Mouse (Mus musculus) ES-E14 (cell line): ENCODE measurements around the gene Map4k2. TPM values are rescaled to one million over a fixed set of nuclear protein-coding genes. Genes with fewer than 3 reads are reported as not detected.
"Not testable (repeated sequence)": the region's sequence is repeated elsewhere in the genome, so short reads cannot be mapped to it uniquely, and the experiment has no call there.

ENCODE experiments used
- DNase-seq: peaks from one replicate; pipeline ENCODE4 v3.0.0-alpha.2; 2013; ENCODE audit warnings: low read depth, low spot score
- H3K27ac ChIP-seq: 2 replicates; pipeline ENCODE4 v1.5.1; 2012; ENCODE audit warnings: low read depth, mild to moderate bottlenecking, low read length, moderate library complexity, mixed read lengths; ENCODE audit not compliant: poor library complexity, insufficient read depth, severe bottlenecking
- H3K36me3 ChIP-seq: 2 replicates; pipeline ENCODE4 v1.6.1; 2012; ENCODE audit warnings: mild to moderate bottlenecking, low read length, moderate library complexity, mixed read lengths; ENCODE audit not compliant: control insufficient read depth, poor library complexity, insufficient read depth, severe bottlenecking
- H3K4me1 ChIP-seq, 2 experiments: fragments of 150-350 bp in 1 of 2; sonication (generic) in 1 of 2; 2 replicates each; pipeline ENCODE4 v1.6.1; 2012; ENCODE audit warnings: low read length in 2 of 2, mild to moderate bottlenecking in 1 of 2, mixed read lengths in 1 of 2; ENCODE audit not compliant: control insufficient read depth in 2 of 2, insufficient read depth in 2 of 2, poor library complexity in 1 of 2
- H3K4me3 ChIP-seq, 2 experiments: fragments of 150-350 bp in 1 of 2; sonication (generic) in 1 of 2; 2 replicates each; pipeline ENCODE4 v1.5.1; 2012; ENCODE audit warnings: low read length in 2 of 2, low read depth in 1 of 2, mild to moderate bottlenecking in 1 of 2, mixed read lengths in 1 of 2; ENCODE audit not compliant: insufficient read depth in 1 of 2, poor library complexity in 1 of 2, severe bottlenecking in 1 of 2
- H3K9ac ChIP-seq: 2 replicates; pipeline ENCODE4 v1.6.1; 2012; ENCODE audit warnings: low read depth, mild to moderate bottlenecking, low read length, mixed read lengths; ENCODE audit not compliant: poor library complexity, insufficient read depth, severe bottlenecking
- H3K9me3 ChIP-seq: fragments of 150-350 bp; sonication (generic); 2 replicates; pipeline ENCODE4 v1.6.1; 2012; ENCODE audit warnings: low read depth, mild to moderate bottlenecking, low read length; ENCODE audit not compliant: control insufficient read depth, insufficient read depth
- CHD2 ChIP-seq: IDR thresholded peaks from 2 replicates; pipeline ENCODE4 v1.6.1; 2014; ENCODE audit warnings: mild to moderate bottlenecking, low read depth, low read length, inconsistent platforms
- HCFC1 ChIP-seq: IDR thresholded peaks from 2 replicates; pipeline ENCODE4 v1.6.1; 2012; ENCODE audit warnings: low read length, inconsistent platforms, borderline replicate concordance; ENCODE audit not compliant: insufficient read depth
- MAFK ChIP-seq: IDR thresholded peaks from 2 replicates; pipeline ENCODE4 v1.6.1; 2014; ENCODE audit warnings: mild to moderate bottlenecking, low read depth, low read length, inconsistent platforms; ENCODE audit not compliant: insufficient read depth
- ZC3H11A ChIP-seq: IDR thresholded peaks from 2 replicates; pipeline ENCODE4 v1.6.1; 2012; ENCODE audit warnings: low read depth, mild to moderate bottlenecking, inconsistent platforms, low read length, borderline replicate concordance
- ZNF384 ChIP-seq: IDR thresholded peaks from 2 replicates; pipeline ENCODE4 v1.6.1; 2012; ENCODE audit warnings: low read depth, low read length, inconsistent platforms
- in situ Hi-C, 2 experiments: fragments of 600-800 bp; cut with MboI; formaldehyde crosslinking; loops; one replicate each; pipeline ENCODE4 v1.15.1; 2025; ENCODE audit warnings: low sequenced_read_pairs in 2 of 2, inconsistent platforms in 1 of 2; ENCODE audit not compliant: unreplicated experiment in 2 of 2
- total RNA-seq: library from RNA; depleted of rRNA; stranded (reverse); fragments of 300-350 nt; gene quantifications from 2 replicates; pipeline ENCODE4 v1.2.3, GENCODE M21; 2012

Map4k2 gene
- total RNA-seq, 1 experiment, result 29.4 TPM

DNA sequence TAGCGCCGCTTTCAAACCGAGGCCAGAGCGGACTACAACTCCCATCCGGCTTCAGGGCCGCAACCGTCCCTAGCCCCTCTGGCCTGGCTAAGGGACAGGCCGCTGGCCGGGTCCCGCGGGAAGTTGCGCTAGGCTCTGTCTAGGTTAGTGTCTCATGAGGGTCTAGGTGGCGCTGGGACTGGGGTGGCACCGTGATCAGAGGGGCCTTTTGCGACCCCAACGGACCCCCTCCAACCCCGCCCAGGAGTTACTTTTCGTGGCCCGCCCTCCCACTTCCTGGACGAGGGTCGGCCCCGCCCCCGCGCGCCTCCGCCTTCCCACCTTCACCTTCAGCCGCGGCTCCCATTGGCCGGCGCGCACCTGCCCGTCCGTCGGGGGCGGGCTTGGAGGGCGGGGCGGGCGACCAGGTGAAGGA lies 34.8 kb upstream of the Map4k2 start, which contains the start of gene Cdc42bpg:
Gene Cdc42bpg, plus strand, starts transcription at position 320 of the 415 bp plus-strand sequence.
- Histone ChIP-seq H3K36me3 (peaks cover 20% of the 10 kb centered on the region), H3K4me3 (peak within 1 kb of the TSS; percentile 76 to 81), H3K9ac (peak within 1 kb of the TSS; percentile 83), H3K9me3 (no peaks in the 10 kb centered on the region), H3K27ac (peak within 1 kb of the TSS; percentile 59), H3K4me1 (peaks cover 15 to 33% of the 10 kb centered on the region in 2 experiments)
- TF ChIP-seq MAFK (no peak), HCFC1 (peak; percentile 84)
- in situ Hi-C loops, result no loop called here
- DNase-seq, result peak; percentile 82

DNA sequence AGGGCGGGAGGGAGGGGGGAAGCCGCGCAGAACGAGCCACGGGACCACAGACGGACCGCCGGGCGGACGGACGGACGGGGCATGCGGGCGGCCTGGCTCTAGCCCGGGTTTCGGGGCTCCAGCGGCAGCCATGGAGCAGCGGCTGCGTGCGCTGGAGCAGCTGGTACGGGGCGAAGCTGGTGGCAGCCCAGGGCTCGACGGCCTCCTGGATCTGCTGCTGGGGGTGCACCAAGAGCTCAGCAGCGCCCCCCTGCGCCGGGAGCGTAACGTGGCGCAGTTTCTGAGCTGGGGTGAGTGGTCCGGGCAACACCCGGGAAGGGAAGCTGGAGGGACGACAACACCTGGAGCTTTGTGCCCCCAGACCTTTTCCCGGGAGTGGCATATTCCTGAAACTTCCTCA lies 34.3 kb upstream of the Map4k2 start:
- in situ Hi-C loops, result no loop called here
- Histone ChIP-seq H3K36me3 (peaks cover 25% of the 10 kb centered on the region), H3K4me3 (peak overlapping the region; percentile 76 to 81), H3K9me3 (no peaks in the 10 kb centered on the region), H3K9ac (peak overlapping the region; percentile 76), H3K27ac (peak overlapping the region; percentile 57), H3K4me1 (peaks cover 15 to 31% of the 10 kb centered on the region in 2 experiments)
- TF ChIP-seq MAFK (no peak), HCFC1 (peak; percentile 60; the same call in 1 of the 2 replicates)
- peak; percentile 81 for DNase-seq

DNA sequence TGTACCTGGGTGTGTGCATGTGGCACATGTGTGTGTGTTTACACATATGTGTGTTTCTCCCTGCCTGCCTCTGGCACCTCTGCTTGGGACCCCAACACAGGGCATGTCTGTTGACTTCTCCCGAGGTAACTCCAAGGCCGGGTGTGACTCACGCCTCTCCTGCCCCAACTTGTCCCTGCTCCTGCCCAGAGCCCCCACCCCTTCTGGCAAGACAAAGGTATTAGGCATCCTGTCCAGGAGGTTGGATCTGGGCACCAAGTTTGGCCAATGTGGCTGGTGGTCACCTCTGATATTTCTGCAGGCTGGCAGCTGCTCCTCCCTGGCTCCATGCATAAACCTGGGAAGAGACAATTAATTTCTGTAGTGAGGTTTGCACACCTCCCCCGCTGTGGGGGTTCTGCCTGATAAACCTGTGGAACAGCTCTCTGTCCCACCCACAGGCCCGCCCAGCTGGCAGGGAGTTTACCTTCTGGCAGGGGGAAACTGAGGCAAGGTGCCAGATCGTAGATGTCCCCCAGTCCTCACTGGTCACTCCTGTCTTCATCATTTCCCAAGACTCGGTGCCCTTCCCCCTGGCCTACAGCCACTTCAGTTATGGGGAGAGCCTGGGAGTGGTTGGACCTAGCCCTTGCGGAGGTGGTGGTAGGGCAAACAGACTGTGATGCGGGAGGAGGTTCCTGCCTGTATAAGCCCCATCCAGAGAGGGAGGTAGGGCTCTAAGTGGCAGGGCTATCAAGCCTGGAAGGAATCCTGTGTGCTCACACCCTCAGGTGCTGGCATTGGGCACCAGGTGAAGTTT lies 33.0 kb upstream of the Map4k2 start:
- in situ Hi-C loops, result no loop called here
- TF ChIP-seq MAFK, result no peak
- TF ChIP-seq ZNF384, result no peak
- no peak for TF ChIP-seq HCFC1
- H3K36me3 ChIP-seq, result peaks cover 35% of the 10 kb centered on the region
- peak overlapping the region; percentile 57; the same call in 1 of the 2 replicates for H3K27ac ChIP-seq
- H3K9ac ChIP-seq, result peak overlapping the region; percentile 76
- DNase-seq, result no peak
- peaks cover 9 to 22% of the 10 kb centered on the region in 2 experiments; a peak in 3 of 4 replicates for H3K4me1 ChIP-seq
- H3K9me3 ChIP-seq, result no peaks in the 10 kb centered on the region
- peak overlapping the region; percentile 76 to 81; a peak in 3 of 4 replicates for H3K4me3 ChIP-seq

DNA sequence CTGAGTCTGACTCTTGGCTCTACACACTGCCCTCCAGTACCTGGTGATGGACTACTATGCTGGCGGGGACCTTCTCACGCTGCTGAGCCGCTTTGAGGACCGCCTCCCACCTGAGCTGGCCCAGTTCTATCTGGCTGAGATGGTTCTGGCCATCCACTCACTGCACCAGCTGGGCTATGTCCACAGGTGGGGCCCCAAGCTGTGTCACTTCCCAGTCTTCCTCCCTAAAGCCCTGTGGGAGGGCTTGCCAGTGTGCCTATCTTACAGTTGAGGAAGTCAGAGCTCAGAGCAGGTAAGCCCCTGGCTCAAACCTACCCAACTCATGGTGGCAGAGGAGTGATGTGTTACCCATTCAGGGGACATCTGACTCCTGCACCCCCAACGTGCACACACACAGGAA lies 30.8 kb upstream of the Map4k2 start:
- in situ Hi-C loops, result no loop called here
- no peaks in the 10 kb centered on the region for H3K9me3 ChIP-seq
- H3K9ac ChIP-seq, result no peak overlapping the region
- TF ChIP-seq CHD2 (no peak), HCFC1 (no peak), MAFK (no peak), ZNF384 (no peak), ZC3H11A (no peak)
- peaks cover 6 to 19% of the 10 kb centered on the region in 2 experiments; a peak in 3 of 4 replicates for H3K4me1 ChIP-seq
- no peak overlapping the region for H3K27ac ChIP-seq
- no peak overlapping the region for H3K4me3 ChIP-seq
- H3K36me3 ChIP-seq, result peaks cover 58% of the 10 kb centered on the region
- DNase-seq, result no peak

DNA sequence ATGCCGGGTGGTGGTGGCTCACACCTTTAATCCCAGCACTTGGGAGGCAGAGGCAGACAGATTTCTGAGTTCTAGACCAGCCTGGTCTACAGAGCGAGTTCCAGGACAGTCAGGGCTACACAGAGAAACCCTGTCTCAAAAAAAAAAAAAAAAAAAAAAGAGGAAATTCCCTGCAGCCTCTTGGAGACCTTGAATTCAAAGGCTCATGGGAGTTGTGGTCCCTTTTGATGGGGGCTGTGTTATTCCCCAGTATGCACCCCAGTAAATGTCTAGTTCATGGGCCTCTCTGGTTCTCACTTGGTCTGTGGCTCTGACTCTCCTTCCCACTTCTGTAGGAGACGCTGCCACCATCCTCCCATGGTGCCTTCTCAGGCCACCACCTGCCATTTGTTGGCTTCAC lies 29.2 kb upstream of the Map4k2 start:
- in situ Hi-C loops, H3K27ac ChIP-seq, H3K9ac ChIP-seq, DNase-seq, H3K4me3 ChIP-seq, H3K9me3 ChIP-seq: not testable (repeated sequence)
- Histone ChIP-seq H3K36me3 (peaks cover 74% of the 10 kb centered on the region), H3K4me1 (peaks cover 8 to 20% of the 10 kb centered on the region in 2 experiments; a peak in 3 of 4 replicates)
